Mouse (Mus musculus) embryonic facial prominence, embryonic 11.5 days (tissue): Measurements from ENCODE around the gene Olfr1378. TPM values are rescaled to one million over a fixed set of nuclear protein-coding genes. Genes with fewer than 3 reads are reported as not detected.

ENCODE experiments used
- ATAC-seq: fragments of 200-750 bp; cut with Nextera tagmentation; replicated peaks from 2 replicates; pipeline ENCODE4 v1.8.0; 2017; ENCODE audit warnings: low read depth; ENCODE audit not compliant: insufficient number of reproducible peaks, low FRiP score, low TSS enrichment
- DNase-seq: peaks from one replicate; pipeline ENCODE4 v3.0.0-alpha.2; 2015; ENCODE audit warnings: low spot score
- H3K27ac ChIP-seq: fragments of 300-500 bp; sonication (generic); replicated peaks from 2 replicates; pipeline ENCODE4 v1.5.1; 2014; ENCODE audit warnings: mild to moderate bottlenecking, low read depth, low read length, control low read depth
- H3K27me3 ChIP-seq: fragments of 300-500 bp; sonication (generic); 2 replicates; pipeline ENCODE4 v1.6.1; 2014; ENCODE audit warnings: mild to moderate bottlenecking, low read length, moderate library complexity, mixed read lengths; ENCODE audit not compliant: control insufficient read depth, insufficient read depth
- H3K36me3 ChIP-seq: fragments of 300-500 bp; sonication (generic); replicated peaks from 2 replicates; pipeline ENCODE4 v1.6.1; 2014; ENCODE audit warnings: low read depth, mild to moderate bottlenecking, low read length, moderate library complexity, mixed read lengths; ENCODE audit not compliant: control insufficient read depth, insufficient read depth
- H3K4me1 ChIP-seq: fragments of 300-500 bp; sonication (generic); 2 replicates; pipeline ENCODE4 v1.6.1; 2014; ENCODE audit warnings: low read length, mixed read lengths; ENCODE audit not compliant: control insufficient read depth, insufficient read depth
- H3K4me2 ChIP-seq: fragments of 300-500 bp; sonication (generic); 2 replicates; pipeline ENCODE4 v1.6.1; 2014; ENCODE audit warnings: low read depth, mild to moderate bottlenecking, control low read depth, low read length, moderate library complexity
- H3K4me3 ChIP-seq: fragments of 300-500 bp; sonication (generic); 2 replicates; pipeline ENCODE4 v1.5.1; 2014; ENCODE audit warnings: low read depth, low read length, control low read depth
- H3K9ac ChIP-seq: fragments of 300-500 bp; sonication (generic); replicated peaks from 2 replicates; pipeline ENCODE4 v1.6.1; 2014; ENCODE audit warnings: mild to moderate bottlenecking, control low read depth, low read length
- H3K9me3 ChIP-seq: fragments of 300-500 bp; sonication (generic); replicated peaks from 2 replicates; pipeline ENCODE4 v1.6.1; 2016; ENCODE audit warnings: mild to moderate bottlenecking, low read length, inconsistent platforms, mixed read lengths; ENCODE audit not compliant: control insufficient read depth
- WGBS: fragments of 180-500 bp; shearing (Covaris S2); extraction: QIAGEN DNeasy Blood & Tissue Kit; methylation state at CpG from one replicate; pipeline ENCODE4 v1.1.7; 2014; 5-methylcytosine and 5-hydroxymethylcytosine counted together
- polyA plus RNA-seq: library from polyadenylated mRNA; unstranded; fragments of >200 nt; fragmentation: Nextera tagmentation; extraction: Ambion mirVana; gene quantifications from 2 replicates; pipeline ENCODE4 v1.2.1, GENCODE M21; 2014

Gene Olfr1378
- not detected in 2 replicates for polyA plus RNA-seq

DNA sequence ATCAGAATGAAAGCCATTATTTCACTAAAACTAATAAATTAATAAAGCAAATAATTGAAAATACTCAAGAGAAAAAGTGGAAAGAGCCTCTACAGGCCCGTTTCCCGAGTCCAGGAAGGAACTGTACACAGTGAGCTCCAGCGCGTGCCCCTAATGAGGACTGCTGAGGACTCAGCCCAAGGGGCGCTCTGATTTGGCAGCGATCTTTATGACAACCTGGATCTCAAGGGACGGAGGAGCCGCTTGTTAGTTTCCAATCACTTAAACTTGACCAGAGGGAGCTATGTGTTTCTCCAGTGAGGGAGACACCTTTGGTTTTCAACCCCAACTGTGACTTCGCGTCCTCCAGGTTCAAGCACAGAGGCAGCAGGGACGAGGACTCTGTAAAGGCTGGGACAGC lies at the start of gene Olfr1378:
Gene Olfr1378 (plus strand): TSS at position 301 of the 400 bp plus-strand sequence.
- Histone ChIP-seq H3K4me2 (no peak within 1 kb of the TSS), H3K27ac (no peak within 1 kb of the TSS), H3K9ac (no peak within 1 kb of the TSS), H3K4me3 (no peak within 1 kb of the TSS), H3K9me3 (no peaks in the 10 kb centered on the region), H3K27me3 (no peaks in the 10 kb centered on the region), H3K4me1 (no peaks in the 10 kb centered on the region), H3K36me3 (no peaks in the 10 kb centered on the region)
- no peak for DNase-seq
- no peak for ATAC-seq
- WGBS: 88% methylated on average over 11 of the region's 11 CpGs

DNA sequence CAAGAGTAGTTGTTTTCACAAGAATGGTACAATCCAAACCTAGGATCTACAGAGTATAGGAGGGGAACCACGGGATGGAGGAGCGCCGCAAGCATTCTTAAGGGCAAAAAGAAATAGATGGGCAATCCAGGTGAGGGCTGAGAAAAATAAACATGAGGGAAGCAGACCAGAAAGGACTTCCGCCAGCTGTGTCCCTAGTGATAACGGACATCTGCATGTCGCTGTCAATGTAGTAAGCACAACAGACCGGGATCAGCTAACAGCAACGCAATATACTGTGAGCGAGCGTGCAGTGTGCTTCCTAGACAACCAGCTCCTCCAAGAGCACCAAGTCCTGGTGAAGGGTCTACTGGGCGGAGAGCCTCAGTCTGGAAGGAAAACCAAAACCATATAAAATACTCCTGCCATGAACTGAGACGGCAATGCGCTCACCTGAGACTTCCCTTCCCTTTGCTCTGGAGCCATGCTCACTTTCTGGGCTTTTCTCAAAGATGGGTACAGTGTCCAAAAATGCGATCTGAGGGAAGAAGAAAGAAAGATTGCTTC lies 35.8 kb upstream of the Olfr1378 start:
- no peaks in the 10 kb centered on the region for H3K36me3 ChIP-seq
- peak overlapping the region; percentile 50 for H3K4me3 ChIP-seq
- no peaks in the 10 kb centered on the region for H3K4me1 ChIP-seq
- ATAC-seq (no peak), DNase-seq (no peak)
- WGBS: 32% methylated on average over 14 of the region's 14 CpGs
- no peaks in the 10 kb centered on the region for H3K9me3 ChIP-seq
- H3K27me3 ChIP-seq: no peaks in the 10 kb centered on the region
- peak overlapping the region; percentile 92 for H3K4me2 ChIP-seq
- no peak overlapping the region; the same call in 1 of the 2 replicates for H3K9ac ChIP-seq
- no peak overlapping the region for H3K27ac ChIP-seq

DNA sequence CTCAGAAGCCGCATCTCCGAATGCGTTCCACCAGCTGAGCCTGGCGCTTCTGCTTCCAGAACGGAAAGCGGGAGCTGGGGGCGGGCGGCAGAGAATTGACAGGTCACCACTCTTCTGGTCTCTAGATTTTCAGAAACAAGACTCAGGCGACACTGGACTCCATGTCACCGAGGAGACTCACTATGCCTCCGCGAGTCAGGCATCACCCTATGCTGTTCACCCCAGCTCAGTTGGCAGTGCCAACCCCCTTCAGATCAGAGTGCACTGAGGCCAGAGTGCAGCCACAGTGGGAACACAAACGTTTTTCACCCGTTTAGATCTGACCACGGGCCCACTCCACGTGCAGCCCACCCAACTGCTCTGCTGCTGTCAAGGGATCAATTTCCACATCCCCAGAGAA lies 35.3 kb upstream of the Olfr1378 start:
- H3K4me1 ChIP-seq: no peaks in the 10 kb centered on the region
- peak overlapping the region; percentile 49 for H3K9ac ChIP-seq
- H3K9me3 ChIP-seq: no peaks in the 10 kb centered on the region
- peak overlapping the region; percentile 92 for H3K4me2 ChIP-seq
- H3K27me3 ChIP-seq: no peaks in the 10 kb centered on the region
- no peak overlapping the region for H3K27ac ChIP-seq
- ATAC-seq (peak; percentile 36), DNase-seq (no peak)
- H3K4me3 ChIP-seq: peak overlapping the region; percentile 50
- 3% methylated on average over 16 of the region's 16 CpGs for WGBS
- H3K36me3 ChIP-seq: no peaks in the 10 kb centered on the region

DNA sequence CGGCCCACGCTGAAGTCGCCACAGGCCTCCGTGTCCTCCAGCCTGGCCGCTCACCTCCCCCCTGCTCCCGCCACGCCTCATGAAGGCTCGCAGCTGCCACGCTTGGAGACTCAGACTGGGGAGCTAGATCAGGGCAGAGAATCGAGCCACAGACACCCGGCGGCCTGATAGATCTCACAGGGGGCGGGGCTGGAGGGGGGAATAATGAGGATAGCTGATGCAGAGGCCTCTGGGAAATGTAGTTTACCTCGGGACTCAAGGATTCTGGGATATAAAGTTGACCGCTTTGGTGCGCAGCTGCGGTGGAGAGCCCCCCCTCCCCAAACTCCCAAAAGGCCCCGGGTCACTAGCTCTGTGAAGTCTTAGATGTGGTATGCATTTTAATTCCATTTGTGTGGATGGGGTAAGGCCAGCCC lies 34.9 kb upstream of the Olfr1378 start, which contains the start of gene Zfp354b:
Gene Zfp354b (minus strand): TSS at position 183 of the 416 bp plus-strand sequence.
- ATAC-seq (peak; percentile 94), DNase-seq (peak; percentile 95)
- Histone ChIP-seq H3K36me3 (no peaks in the 10 kb centered on the region), H3K9me3 (no peaks in the 10 kb centered on the region), H3K27me3 (no peaks in the 10 kb centered on the region), H3K4me1 (no peaks in the 10 kb centered on the region), H3K9ac (peak within 1 kb of the TSS; percentile 49), H3K27ac (no peak within 1 kb of the TSS), H3K4me2 (peak within 1 kb of the TSS; percentile 92), H3K4me3 (peak within 1 kb of the TSS; percentile 50)
- under 1% methylated on average over 18 of the region's 18 CpGs for WGBS

DNA sequence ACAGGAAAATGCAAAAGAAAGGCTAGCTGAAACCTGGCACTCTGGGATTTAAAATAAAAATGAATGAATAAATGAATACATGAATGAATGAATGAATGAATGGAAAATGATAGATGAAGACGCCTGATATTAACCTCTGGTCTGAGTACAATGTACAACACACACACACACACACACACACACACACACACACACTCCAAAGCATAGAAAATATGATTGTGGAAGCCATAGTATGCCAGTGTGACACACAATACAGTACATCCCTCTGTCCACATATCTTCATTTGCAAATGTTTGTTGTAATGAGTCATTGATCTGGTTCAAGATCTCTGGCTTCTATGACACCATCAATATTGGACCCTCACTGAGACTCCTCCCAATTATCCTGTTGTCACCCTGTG lies 34.3 kb upstream of the Olfr1378 start:
- no peaks in the 10 kb centered on the region for H3K4me1 ChIP-seq
- no peak for DNase-seq
- 85% methylated on average over 1 of the region's 1 CpGs for whole genome bisulfite sequencing
- peak; percentile 63; the same call in 1 of the 2 replicates for ATAC-seq
- H3K9ac ChIP-seq: no peak overlapping the region
- no peaks in the 10 kb centered on the region for H3K27me3 ChIP-seq
- no peak overlapping the region for H3K4me2 ChIP-seq
- no peak overlapping the region for H3K27ac ChIP-seq
- no peaks in the 10 kb centered on the region for H3K36me3 ChIP-seq
- H3K4me3 ChIP-seq: no peak overlapping the region
- no peaks in the 10 kb centered on the region for H3K9me3 ChIP-seq

DNA sequence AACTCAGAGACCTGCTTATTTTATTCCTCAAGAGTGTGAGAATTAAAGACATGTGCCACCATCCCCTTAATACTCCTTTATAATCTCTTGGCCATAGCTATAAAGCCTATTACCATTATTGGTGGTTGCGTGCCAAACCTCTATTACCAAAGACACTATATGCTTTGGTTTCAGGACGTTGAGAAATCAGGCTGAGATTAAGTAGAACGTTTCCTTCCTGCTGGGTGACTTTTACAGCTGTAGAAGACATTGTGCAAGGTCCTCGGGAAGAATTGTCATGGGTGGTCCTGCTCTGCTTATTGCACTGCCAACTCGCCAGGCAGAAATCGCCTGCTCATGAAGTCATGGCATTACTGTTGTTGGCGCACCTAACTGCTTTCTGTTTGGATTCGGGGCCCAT lies 27.9 kb upstream of the Olfr1378 start:
- WGBS: 79% methylated on average over 8 of the region's 8 CpGs
- Histone ChIP-seq H3K27me3 (no peaks in the 10 kb centered on the region), H3K4me3 (no peak overlapping the region)

DNA sequence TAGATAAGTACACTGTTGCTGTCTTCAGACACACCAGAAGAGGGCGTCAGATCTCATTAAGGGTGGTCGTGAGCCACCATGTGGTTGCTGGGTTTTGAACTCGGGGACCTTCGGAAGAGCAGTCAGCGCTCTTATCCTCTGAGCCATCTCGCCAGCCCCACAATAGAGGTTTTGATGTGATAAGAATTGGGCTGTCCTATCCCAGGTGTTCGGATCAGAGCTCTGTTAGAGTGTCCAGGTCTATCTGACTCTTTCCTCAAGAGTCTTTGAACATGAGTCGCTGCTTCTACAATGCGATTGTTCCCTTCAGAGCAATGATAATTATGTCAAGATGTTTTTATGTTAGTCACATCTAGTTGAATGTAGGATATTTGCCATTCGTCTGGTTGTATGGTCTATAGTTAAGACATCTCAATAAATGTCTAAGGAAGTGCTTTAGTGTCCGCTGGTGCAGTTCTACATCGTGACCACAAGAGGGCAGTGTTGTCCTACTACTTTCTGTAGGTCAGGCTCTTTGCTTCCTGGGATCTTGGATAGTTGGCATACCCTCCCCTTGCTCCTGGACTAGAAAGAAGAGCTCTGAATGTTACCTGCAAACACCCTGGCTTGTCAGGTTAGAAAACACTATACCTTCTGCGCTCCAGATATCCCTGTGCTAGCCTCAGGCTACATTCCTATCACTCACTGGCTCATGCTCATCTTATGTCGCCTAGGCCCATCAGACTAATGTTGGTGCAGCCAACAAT lies 26.5 kb upstream of the Olfr1378 start:
- no peaks in the 10 kb centered on the region for H3K27me3 ChIP-seq
- no peaks in the 10 kb centered on the region for H3K9me3 ChIP-seq
- no peak overlapping the region for H3K4me3 ChIP-seq
- H3K4me2 ChIP-seq: no peak overlapping the region
- no peak overlapping the region for H3K9ac ChIP-seq
- WGBS: 36% methylated on average over 14 of the region's 14 CpGs
- H3K4me1 ChIP-seq: no peaks in the 10 kb centered on the region
- H3K36me3 ChIP-seq: no peaks in the 10 kb centered on the region
- no peak overlapping the region for H3K27ac ChIP-seq
- DNase-seq: peak; percentile 86
- peak; percentile 48; the same call in 1 of the 2 replicates for ATAC-seq

More for the DNA sequence above, 27.9 kb upstream of the Olfr1378 start:
- H3K9ac ChIP-seq: no peak overlapping the region
- H3K36me3 ChIP-seq: no peaks in the 10 kb centered on the region
- no peaks in the 10 kb centered on the region for H3K4me1 ChIP-seq
- no peak overlapping the region for H3K27ac ChIP-seq
- H3K9me3 ChIP-seq: no peaks in the 10 kb centered on the region
- ATAC-seq (no peak), DNase-seq (no peak)
- no peak overlapping the region for H3K4me2 ChIP-seq

DNA sequence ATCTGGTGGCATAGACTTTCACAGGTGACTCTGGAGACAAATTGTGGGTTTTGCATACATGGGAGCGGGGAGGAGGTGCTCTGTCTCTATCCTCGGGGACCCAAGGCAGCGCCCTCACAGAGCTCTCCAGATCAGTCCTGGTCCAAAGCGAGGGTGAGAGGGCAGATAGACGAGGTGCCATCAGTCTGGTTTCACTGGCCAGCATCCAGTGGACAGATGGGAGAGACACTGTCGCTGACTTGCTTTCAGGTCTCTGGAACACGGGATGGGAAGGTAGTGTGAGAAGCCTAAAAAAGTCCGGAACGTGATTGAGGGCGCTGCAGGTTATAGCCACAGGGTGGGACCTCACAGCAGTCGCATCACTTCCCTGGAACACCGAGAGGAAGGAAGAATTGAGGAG lies 23.9 kb upstream of the Olfr1378 start:
- DNase-seq (no peak), ATAC-seq (no peak)
- Histone ChIP-seq H3K4me3 (no peak overlapping the region), H3K4me1 (no peaks in the 10 kb centered on the region), H3K4me2 (no peak overlapping the region), H3K27me3 (no peaks in the 10 kb centered on the region), H3K9me3 (no peaks in the 10 kb centered on the region), H3K27ac (no peak overlapping the region), H3K36me3 (no peaks in the 10 kb centered on the region), H3K9ac (no peak overlapping the region)
- 73% methylated on average over 12 of the region's 12 CpGs for WGBS
